Mouse (Mus musculus) lung, adult 2 months (tissue): Measurements from ENCODE around the gene Heg1.

Experiments
- CTCF ChIP-seq: fragments of 200-500 bp; IDR thresholded peaks from 2 replicates; pipeline ENCODE4 v1.5.1; 2011; ENCODE audit warnings: mild to moderate bottlenecking, low read length, control low read depth; ENCODE audit not compliant: insufficient read depth
- POLR2A ChIP-seq: fragments of 200-500 bp; IDR thresholded peaks from 2 replicates; pipeline ENCODE4 v1.6.1; 2011; ENCODE audit warnings: low read depth, mild to moderate bottlenecking, control low read depth, low read length, borderline replicate concordance; ENCODE audit errors: extremely low read depth

DNA sequence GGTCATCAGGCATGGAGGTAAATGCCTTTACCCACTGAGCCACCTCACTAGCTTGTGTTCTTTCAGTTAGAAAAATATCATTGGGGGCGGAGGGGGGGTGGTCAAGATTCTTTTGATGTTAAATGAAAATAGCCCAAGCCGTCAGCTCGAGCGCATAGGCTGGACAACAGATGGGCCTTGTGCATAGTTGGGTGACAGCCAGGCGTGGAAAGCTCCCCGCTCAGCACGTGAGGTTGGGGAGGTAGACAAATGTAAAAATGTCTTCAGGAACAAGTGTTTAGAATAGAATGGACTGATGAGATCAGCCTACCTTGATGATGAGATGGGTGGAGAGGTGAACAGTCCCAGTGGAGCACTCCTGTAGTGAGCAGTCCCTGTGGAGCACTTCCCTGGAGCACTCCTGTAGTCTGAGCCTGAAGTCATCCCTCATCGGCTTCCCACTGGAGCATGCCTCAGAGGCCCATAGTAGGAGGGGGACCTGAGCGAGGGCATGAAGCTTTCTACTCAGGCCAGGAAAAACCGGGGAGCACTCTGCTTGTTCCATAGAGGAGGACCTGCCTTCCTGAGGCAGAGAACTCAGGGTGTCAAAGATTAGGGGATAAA, 62.0 kb downstream of the Heg1 start:
- TF ChIP-seq CTCF = no peak
- no peak for TF ChIP-seq POLR2A
